Mouse (Mus musculus) ES-E14 (cell line): Measurements from ENCODE around the gene Ccdc184. TPM values are rescaled to one million over a fixed set of nuclear protein-coding genes. Genes with fewer than 3 reads are reported as not detected.
A peak's percentile ranks its signal among the peaks of the same experiment; 100 is the strongest.

ENCODE experiments used
- DNase-seq: peaks from one replicate; pipeline ENCODE4 v3.0.0-alpha.2; 2013; ENCODE audit warnings: low read depth, low spot score
- H3K27ac ChIP-seq: 2 replicates; pipeline ENCODE4 v1.5.1; 2012; ENCODE audit warnings: low read depth, mild to moderate bottlenecking, low read length, moderate library complexity, mixed read lengths; ENCODE audit not compliant: poor library complexity, insufficient read depth, severe bottlenecking
- H3K36me3 ChIP-seq: 2 replicates; pipeline ENCODE4 v1.6.1; 2012; ENCODE audit warnings: mild to moderate bottlenecking, low read length, moderate library complexity, mixed read lengths; ENCODE audit not compliant: control insufficient read depth, poor library complexity, insufficient read depth, severe bottlenecking
- H3K4me1 ChIP-seq, 2 experiments: fragments of 150-350 bp in 1 of 2; sonication (generic) in 1 of 2; 2 replicates each; pipeline ENCODE4 v1.6.1; 2012; ENCODE audit warnings: low read length in 2 of 2, mild to moderate bottlenecking in 1 of 2, mixed read lengths in 1 of 2; ENCODE audit not compliant: control insufficient read depth in 2 of 2, insufficient read depth in 2 of 2, poor library complexity in 1 of 2
- H3K4me3 ChIP-seq, 2 experiments: fragments of 150-350 bp in 1 of 2; sonication (generic) in 1 of 2; 2 replicates each; pipeline ENCODE4 v1.5.1; 2012; ENCODE audit warnings: low read length in 2 of 2, low read depth in 1 of 2, mild to moderate bottlenecking in 1 of 2, mixed read lengths in 1 of 2; ENCODE audit not compliant: insufficient read depth in 1 of 2, poor library complexity in 1 of 2, severe bottlenecking in 1 of 2
- H3K9ac ChIP-seq: 2 replicates; pipeline ENCODE4 v1.6.1; 2012; ENCODE audit warnings: low read depth, mild to moderate bottlenecking, low read length, mixed read lengths; ENCODE audit not compliant: poor library complexity, insufficient read depth, severe bottlenecking
- H3K9me3 ChIP-seq: fragments of 150-350 bp; sonication (generic); 2 replicates; pipeline ENCODE4 v1.6.1; 2012; ENCODE audit warnings: low read depth, mild to moderate bottlenecking, low read length; ENCODE audit not compliant: control insufficient read depth, insufficient read depth
- CHD2 ChIP-seq: IDR thresholded peaks from 2 replicates; pipeline ENCODE4 v1.6.1; 2014; ENCODE audit warnings: mild to moderate bottlenecking, low read depth, low read length, inconsistent platforms
- HCFC1 ChIP-seq: IDR thresholded peaks from 2 replicates; pipeline ENCODE4 v1.6.1; 2012; ENCODE audit warnings: low read length, inconsistent platforms, borderline replicate concordance; ENCODE audit not compliant: insufficient read depth
- MAFK ChIP-seq: IDR thresholded peaks from 2 replicates; pipeline ENCODE4 v1.6.1; 2014; ENCODE audit warnings: mild to moderate bottlenecking, low read depth, low read length, inconsistent platforms; ENCODE audit not compliant: insufficient read depth
- ZC3H11A ChIP-seq: IDR thresholded peaks from 2 replicates; pipeline ENCODE4 v1.6.1; 2012; ENCODE audit warnings: low read depth, mild to moderate bottlenecking, inconsistent platforms, low read length, borderline replicate concordance
- ZNF384 ChIP-seq: IDR thresholded peaks from 2 replicates; pipeline ENCODE4 v1.6.1; 2012; ENCODE audit warnings: low read depth, low read length, inconsistent platforms
- in situ Hi-C, 2 experiments: fragments of 600-800 bp; cut with MboI; formaldehyde crosslinking; loops; one replicate each; pipeline ENCODE4 v1.15.1; 2025; ENCODE audit warnings: low sequenced_read_pairs in 2 of 2, inconsistent platforms in 1 of 2; ENCODE audit not compliant: unreplicated experiment in 2 of 2
- total RNA-seq: library from RNA; depleted of rRNA; stranded (reverse); fragments of 300-350 nt; gene quantifications from 2 replicates; pipeline ENCODE4 v1.2.3, GENCODE M21; 2012; rRNA removed

Ccdc184 gene
- total RNA-seq, 1 experiment, result 0.80 TPM

- TF ChIP-seq MAFK (no peak), HCFC1 (no peak)
- no peak within 1 kb of the TSS for H3K9ac ChIP-seq
- in situ Hi-C loops, result no loop called here
These were observed 28.5 kb downstream of the Ccdc184 start, which contains the start of gene Olfr288 for GRCm38 (mm10) chr15:98195442-98195841. TSS of gene Olfr288 (minus strand) at chr15:98195542.

GRCm38 (mm10) chr15:98209676-98210075 is 42.7 kb downstream of the Ccdc184 start:
- no peak for DNase-seq
- in situ Hi-C loops, result no loop called here

More at GRCm38 (mm10) chr15:98195442-98195841, 28.5 kb downstream of the Ccdc184 start, which contains the start of gene Olfr288:
- no peaks in the 10 kb centered on the region for H3K9me3 ChIP-seq
- no peak within 1 kb of the TSS for H3K27ac ChIP-seq
- H3K36me3 ChIP-seq, result no peaks in the 10 kb centered on the region
- no peak for DNase-seq
- no peaks in the 10 kb centered on the region for H3K4me1 ChIP-seq
- no peak within 1 kb of the TSS for H3K4me3 ChIP-seq

GRCm38 (mm10) chr15:98213336-98213870 is 46.4 kb downstream of the Ccdc184 start:
- in situ Hi-C loops, result no loop called here
- no peak overlapping the region for H3K27ac ChIP-seq
- H3K4me3 ChIP-seq, result no peak overlapping the region
- no peaks in the 10 kb centered on the region for H3K36me3 ChIP-seq
- no peak overlapping the region for H3K9ac ChIP-seq
- H3K4me1 ChIP-seq, result no peaks in the 10 kb centered on the region
- DNase-seq, result no peak
- H3K9me3 ChIP-seq, result no peaks in the 10 kb centered on the region
- TF ChIP-seq HCFC1, result no peak
- no peak for TF ChIP-seq MAFK
- TF ChIP-seq CHD2, result no peak
- TF ChIP-seq ZC3H11A, result no peak
- TF ChIP-seq ZNF384, result no peak

More at GRCm38 (mm10) chr15:98209676-98210075, 42.7 kb downstream of the Ccdc184 start:
- no peaks in the 10 kb centered on the region for H3K4me1 ChIP-seq
- no peak overlapping the region for H3K27ac ChIP-seq
- no peaks in the 10 kb centered on the region for H3K36me3 ChIP-seq
- no peak overlapping the region for H3K9ac ChIP-seq
- no peak for TF ChIP-seq ZNF384
- TF ChIP-seq MAFK, result no peak
- no peak for TF ChIP-seq HCFC1
- TF ChIP-seq CHD2, result no peak
- TF ChIP-seq ZC3H11A, result no peak
- no peak overlapping the region for H3K4me3 ChIP-seq
- H3K9me3 ChIP-seq, result no peaks in the 10 kb centered on the region

- no peak overlapping the region for H3K27ac ChIP-seq
- H3K36me3 ChIP-seq, result no peaks in the 10 kb centered on the region
- TF ChIP-seq ZC3H11A, result no peak
- TF ChIP-seq ZNF384, result peak; percentile 53; the same call in 1 of the 2 replicates
- no peak for DNase-seq
- no peaks in the 10 kb centered on the region for H3K4me1 ChIP-seq
- H3K9me3 ChIP-seq, result no peaks in the 10 kb centered on the region
- in situ Hi-C loops, result no loop called here
- no peak overlapping the region for H3K4me3 ChIP-seq
- H3K9ac ChIP-seq, result no peak overlapping the region
These were observed 47.2 kb downstream of the Ccdc184 start for GRCm38 (mm10) chr15:98214130-98214529.

Other genes starting within 250 kb of the Ccdc184 start
- gene Tmem106c, start 203.0 kb upstream of the Ccdc184 start, total RNA-seq, result 20.2 TPM in 2 replicates
- gene Col2a1, start 162.5 kb upstream of the Ccdc184 start, total RNA-seq, result 9.5 and 10.9 TPM in 2 replicates
- gene Pfkm, start 74.6 kb upstream of the Ccdc184 start, total RNA-seq, result 18.3 and 18.5 TPM in 2 replicates
- gene Senp1, start 73.4 kb upstream of the Ccdc184 start, total RNA-seq, result 20.5 and 27.2 TPM in 2 replicates
- gene Asb8, start 1.5 kb upstream of the Ccdc184 start, total RNA-seq, result 9.0 and 12.5 TPM in 2 replicates
- not detected in 2 replicates for gene Olfr288, start 28.4 kb downstream of the Ccdc184 start, total RNA-seq
- not detected in 2 replicates for gene Gm44579, start 53.8 kb downstream of the Ccdc184 start, total RNA-seq
- 0.16 TPM in 1 of 2 replicates, not detected in the other for gene Olfr287, start 53.9 kb downstream of the Ccdc184 start, total RNA-seq
- gene Olfr286, start 67.3 kb downstream of the Ccdc184 start, total RNA-seq, result not detected in 2 replicates
- 0.48 TPM in 1 of 2 replicates, not detected in the other for gene H1fnt, start 90.1 kb downstream of the Ccdc184 start, total RNA-seq
- gene Zfp641, start 129.0 kb downstream of the Ccdc184 start, total RNA-seq, result 0.05 and 0.31 TPM in 2 replicates
- gene Olfr285, start 150.2 kb downstream of the Ccdc184 start, total RNA-seq, result not detected in 2 replicates
- not detected in 2 replicates for gene Olfr284, start 173.8 kb downstream of the Ccdc184 start, total RNA-seq
- gene Olfr283, start 213.8 kb downstream of the Ccdc184 start, total RNA-seq, result not detected in 2 replicates